Mouse (Mus musculus) neutrophil, adult 65 days (primary cell): Measurements from ENCODE around the gene Braf. TPM values are rescaled to one million over a fixed set of nuclear protein-coding genes. Genes with fewer than 3 reads are reported as not detected.

Experiments
- total RNA-seq: library from RNA; stranded (reverse); gene quantifications from 2 replicates; pipeline ENCODE4 v1.2.4, GENCODE M21; 2023

Gene Braf
- 79.8 and 120 TPM in 2 replicates for total RNA-seq

DNA sequence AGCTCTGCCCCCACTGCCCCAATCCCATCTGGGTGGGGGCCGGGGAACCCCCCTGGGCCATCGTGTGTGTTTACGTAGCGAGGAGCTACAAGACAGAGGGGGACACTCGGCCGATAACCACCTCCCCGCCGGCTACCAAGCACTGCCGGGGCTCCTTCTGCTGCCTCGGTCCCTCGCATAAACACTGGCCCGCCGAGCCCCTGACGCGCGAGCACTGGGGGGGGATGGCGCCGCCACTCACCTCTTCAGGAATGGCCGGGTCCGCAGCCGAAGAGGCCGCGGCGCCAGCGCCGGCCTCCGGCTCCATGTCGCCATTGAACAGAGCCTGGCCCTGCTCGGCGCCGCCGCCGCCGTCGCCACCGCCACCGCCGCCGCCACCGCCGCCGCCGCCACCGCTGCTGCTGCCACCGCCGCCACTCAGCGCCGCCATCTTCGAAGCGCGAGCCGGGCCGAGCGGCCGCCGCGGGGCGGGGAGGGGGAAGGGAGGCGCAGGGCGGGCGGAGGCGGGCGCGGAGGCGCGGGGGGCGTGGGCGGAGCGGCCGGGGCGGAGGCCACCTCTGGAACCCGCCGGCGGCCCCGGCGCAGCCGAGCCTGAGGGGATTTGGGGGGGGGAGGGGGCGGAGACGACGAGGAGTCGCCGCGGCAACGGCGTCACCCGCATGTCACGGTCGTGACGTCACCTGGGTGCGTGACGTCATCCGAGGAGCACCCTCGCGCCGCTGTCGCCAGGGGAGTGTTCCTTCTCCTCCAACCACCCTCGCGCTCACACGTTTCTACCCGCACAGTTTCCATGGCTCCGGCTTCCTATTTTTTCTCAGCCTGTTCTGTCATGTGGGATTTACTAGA is at the start of gene Braf:
Gene Braf (minus strand): TSS at position 598 of the 846 bp plus-strand sequence.

DNA sequence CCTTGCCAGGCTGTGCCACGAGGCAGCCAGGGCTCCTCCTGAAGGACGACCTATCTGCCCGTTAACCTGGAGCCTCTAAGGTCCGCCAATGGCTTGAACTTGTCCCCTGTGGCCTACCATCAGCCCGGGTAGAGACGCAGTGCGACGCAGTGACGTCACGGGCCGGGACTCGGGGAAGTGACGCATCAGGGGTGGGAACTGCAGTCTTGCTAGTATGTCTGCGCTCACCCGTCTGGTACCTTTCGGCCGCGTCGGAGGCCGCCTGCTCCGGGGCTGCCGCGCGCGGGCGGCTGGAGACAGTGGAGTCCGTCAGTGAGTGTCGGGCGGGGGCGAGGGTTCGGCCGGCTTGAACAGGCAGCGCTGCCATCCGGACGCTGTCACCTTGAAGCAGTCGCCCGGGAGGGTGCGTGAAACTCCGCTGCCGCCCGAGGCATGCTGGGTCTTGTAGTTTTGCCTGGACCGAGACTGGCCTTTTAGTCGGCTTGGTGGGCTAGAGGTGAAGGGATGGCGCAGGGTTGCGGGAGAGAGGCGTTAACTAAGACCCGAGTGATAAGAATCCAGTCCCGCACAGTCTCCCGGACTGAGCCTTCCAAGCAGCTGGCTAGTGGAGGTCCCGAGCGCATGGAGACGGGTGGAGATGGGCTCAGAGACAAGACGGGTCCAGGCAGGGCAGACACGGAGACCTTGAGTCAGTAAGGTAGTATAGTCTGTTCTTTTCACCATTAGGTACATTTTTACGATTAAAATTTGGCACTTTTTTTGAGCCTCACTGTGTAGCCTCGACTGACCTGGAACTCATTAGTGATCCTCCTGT is 132.7 kb downstream of the Braf start, which contains the start of gene Ndufb2:
Gene Ndufb2 (plus strand): TSS at position 174 of the 814 bp plus-strand sequence.

DNA sequence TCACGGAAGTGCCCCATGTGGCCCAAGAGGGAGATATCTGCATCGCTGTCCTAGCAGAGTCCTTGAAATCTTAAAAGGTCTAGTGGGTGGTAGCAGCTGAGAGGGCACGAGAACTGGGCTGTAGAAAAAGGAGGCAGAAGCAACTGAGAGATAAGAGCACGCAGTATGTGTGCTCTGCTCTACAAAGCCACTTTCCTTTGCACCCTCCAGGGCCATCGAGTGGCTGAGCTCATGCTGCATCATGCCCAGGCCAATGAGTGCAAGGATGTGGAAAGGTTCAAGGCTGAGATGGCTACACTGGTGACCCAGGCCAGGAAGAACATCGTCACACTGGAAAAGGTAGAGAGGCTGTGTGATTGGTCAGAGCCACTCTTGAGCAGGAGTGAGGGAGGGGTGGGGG is 139.7 kb downstream of the Braf start, which contains the start of gene Gm42420:
Gene Gm42420 (plus strand): TSS at position 237 of the 400 bp plus-strand sequence.

GRCm38 (mm10) chr6:39573791-39574554 is 151.3 kb downstream of the Braf start, which contains the start of gene Adck2:
Adck2 (plus strand) TSS chr6:39573873.

DNA sequence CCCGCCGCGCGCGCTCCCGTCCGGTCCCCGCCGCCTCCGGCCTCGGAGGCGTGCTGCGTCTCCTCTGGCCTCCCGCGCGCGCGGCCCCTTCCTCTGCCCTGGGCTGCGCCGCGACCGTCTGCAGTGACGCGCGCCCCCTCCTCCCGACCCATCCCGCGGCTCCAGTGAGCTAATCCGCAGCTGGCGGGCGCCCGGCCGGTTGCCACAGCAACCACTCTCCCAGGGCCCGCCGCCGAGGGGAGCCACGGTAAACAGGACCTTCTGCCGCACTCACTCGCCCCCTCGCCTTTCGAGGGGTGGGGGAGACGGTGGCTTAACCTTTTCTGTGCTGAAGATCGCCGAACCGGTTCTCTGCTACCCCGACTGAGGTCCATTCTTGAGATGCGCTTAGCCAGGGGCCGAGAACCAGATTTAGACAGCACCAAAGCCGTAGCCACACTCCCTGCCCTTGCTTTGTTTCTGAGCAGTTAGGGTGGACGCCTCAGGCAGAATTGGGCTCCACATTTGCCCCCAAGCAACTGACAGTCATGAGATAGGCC is 167.5 kb downstream of the Braf start, which contains the start of gene Dennd2a:
Gene Dennd2a (minus strand): TSS at position 145 of the 539 bp plus-strand sequence.

Other genes with a start within 250 kb of the Braf start
- 7.4 and 10.1 TPM in 2 replicates for gene Dennd2a, start 167.6 kb downstream of the Braf start, total RNA-seq
- gene Adck2, start 151.6 kb downstream of the Braf start, total RNA-seq = 17.4 and 19.9 TPM in 2 replicates
- not detected in 2 replicates for gene Gm42420, start 139.7 kb downstream of the Braf start, total RNA-seq
- gene Ndufb2, start 132.9 kb downstream of the Braf start, total RNA-seq = 28.3 and 29.8 TPM in 2 replicates
- 21.3 and 21.6 TPM in 2 replicates for gene Mrps33, start 85.5 kb upstream of the Braf start, total RNA-seq
- gene Tmem178b, start 147.8 kb upstream of the Braf start, total RNA-seq = not detected in 2 replicates